Mouse (Mus musculus): ENCODE data around the gene Zfp472. TPM values are rescaled to one million over a fixed set of nuclear protein-coding genes. Genes with fewer than 3 reads are reported as not detected.
A peak's percentile ranks its signal among the peaks of the same experiment; 100 is the strongest.
"Not testable (repeated sequence)": the region's sequence is repeated elsewhere in the genome, so short reads cannot be mapped to it uniquely, and the experiment has no call there.

Zfp472 gene
- total RNA-seq, 2 experiments from 2014 or later = 4.5 to 6.6 TPM

DNA sequence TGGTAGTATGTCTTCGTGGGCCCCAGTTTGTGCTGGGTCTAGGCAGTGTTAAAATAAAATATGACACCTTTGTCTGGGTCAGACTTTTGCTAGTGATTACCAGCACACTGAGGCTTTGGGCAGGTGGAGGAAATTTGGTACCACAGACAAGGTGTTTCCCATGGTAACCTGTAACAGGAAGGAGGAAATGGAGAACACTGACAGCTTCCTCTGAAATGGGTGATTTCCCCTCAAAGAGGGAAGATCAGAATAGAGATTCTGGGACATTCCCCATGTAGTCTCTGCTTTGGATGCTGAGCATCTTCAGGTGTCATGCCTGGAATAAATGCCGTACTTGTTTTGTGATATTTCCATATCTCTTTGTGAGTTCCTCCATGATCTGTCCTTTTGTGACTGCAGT is 32.9 kb downstream of the Zfp472 start:
- no peak for DNase-seq

DNA sequence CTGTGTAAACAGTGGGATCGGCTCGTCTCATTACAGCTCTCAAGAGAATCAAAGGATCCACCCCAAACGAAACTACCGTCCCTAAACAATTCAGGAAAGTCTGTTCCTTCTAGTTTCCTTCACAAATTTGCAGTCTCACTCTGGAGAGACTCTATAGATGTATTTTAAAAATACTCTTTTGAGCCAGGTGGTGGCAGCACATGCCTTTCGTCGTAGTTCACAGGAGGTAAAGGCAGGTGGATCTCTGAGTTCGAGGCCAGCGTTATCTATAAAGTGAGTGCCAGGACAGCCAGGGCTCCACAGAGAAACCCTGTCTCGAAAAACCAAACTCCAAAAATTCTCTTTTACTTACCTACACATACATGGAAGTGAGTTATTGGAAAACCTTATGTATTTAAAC is 42.7 kb downstream of the Zfp472 start:
- DNase-seq = peak; percentile 9 to 19

DNA sequence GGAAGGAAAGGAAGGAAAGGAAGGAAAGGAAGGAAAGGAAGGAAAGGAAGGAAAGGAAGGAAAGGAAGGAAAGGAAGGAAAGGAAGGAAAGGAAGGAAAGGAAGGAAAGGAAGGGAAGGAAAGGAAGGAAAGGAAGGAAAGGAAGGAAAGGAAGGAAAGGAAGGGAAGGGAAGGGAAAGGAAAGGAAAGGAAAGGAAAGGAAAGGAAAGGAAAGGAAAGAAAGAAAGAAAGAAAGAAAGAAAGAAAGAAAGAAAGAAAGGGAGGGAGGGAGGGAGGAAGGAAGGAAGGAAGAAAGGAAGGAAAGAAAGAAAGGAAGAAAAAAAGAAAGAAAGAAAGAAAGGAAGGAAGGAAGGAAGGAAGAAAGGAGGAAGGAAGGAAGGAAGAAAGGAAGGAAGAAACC is 54.8 kb downstream of the Zfp472 start:
- not testable (repeated sequence) for DNase-seq

Other genes with a start within 250 kb of the Zfp472 start
- gene Zfp871, start 177.5 kb upstream of the Zfp472 start, total RNA-seq (2021) = 10 to 100 TPM; 47.9 to 52.5 TPM
- under 1 TPM; 0.59 to 0.76 TPM for gene Zfp811, start 155.9 kb upstream of the Zfp472 start, total RNA-seq (2021)
- gene Zfp799, start 135.6 kb upstream of the Zfp472 start, total RNA-seq (2021) = 10 to 100 TPM; 11.4 to 12.1 TPM
- 10 to 100 TPM in 1 of 2 experiments, 1 to 10 TPM in 1; 9.9 to 10.5 TPM for gene Zfp870, start 74.2 kb upstream of the Zfp472 start, total RNA-seq (2021)
- 10 to 100 TPM in 1 of 2 experiments, 1 to 10 TPM in 1; 7.3 to 10.1 TPM for gene Cyp4f14, start 48.5 kb upstream of the Zfp472 start, total RNA-seq (2021)
- gene Cyp4f13, start 18.4 kb upstream of the Zfp472 start, total RNA-seq (2021) = 10 to 100 TPM; 58.3 to 67.2 TPM
- 10 to 100 TPM in 1 of 2 experiments, 1 to 10 TPM in 1; 9.6 to 10.7 TPM for gene Zfp952, start 27.3 kb downstream of the Zfp472 start, total RNA-seq (2021)
- gene Zfp763, start 67.6 kb downstream of the Zfp472 start, total RNA-seq (2021) = 1 to 10 TPM; 5.8 to 5.9 TPM
- gene 4921501E09Rik, start 102.2 kb downstream of the Zfp472 start, total RNA-seq (2021) = not detected
- gene Zfp563, start 123.5 kb downstream of the Zfp472 start, total RNA-seq (2021) = 1 to 10 TPM; 7.4 to 8.9 TPM
- not detected for gene Morc2b, start 173.9 kb downstream of the Zfp472 start, total RNA-seq (2021)
- gene Olfr55, start 202.6 kb downstream of the Zfp472 start, total RNA-seq (2021) = not detected
- not detected for gene Olfr239, start 225.5 kb downstream of the Zfp472 start, total RNA-seq (2021)

Measured in adrenal gland, postnatal 36 days (tissue).